Mouse (Mus musculus): ENCODE measurements at regions not wholly inside any gene's neighbourhood (a gene's known extent, or its start where the extent isn't known, plus 50 kb on each side); places are given as distances from the start of the nearest gene placed in this dataset.
"Not testable (repeated sequence)": the region's sequence is repeated elsewhere in the genome, so short reads cannot be mapped to it uniquely, and the experiment has no call there.

GRCm38 (mm10) chr14:120754011-120754410 lies 157.0 kb upstream of the Ipo5 start:
- no peak for DNase-seq (ENCODE audit: low spot score in 2 of 2)

- DNase-seq (ENCODE audit: low spot score in 2 of 2) = no peak
Measured at GRCm38 (mm10) chr14:120755389-120755788, 155.6 kb upstream of the Ipo5 start.

DNA sequence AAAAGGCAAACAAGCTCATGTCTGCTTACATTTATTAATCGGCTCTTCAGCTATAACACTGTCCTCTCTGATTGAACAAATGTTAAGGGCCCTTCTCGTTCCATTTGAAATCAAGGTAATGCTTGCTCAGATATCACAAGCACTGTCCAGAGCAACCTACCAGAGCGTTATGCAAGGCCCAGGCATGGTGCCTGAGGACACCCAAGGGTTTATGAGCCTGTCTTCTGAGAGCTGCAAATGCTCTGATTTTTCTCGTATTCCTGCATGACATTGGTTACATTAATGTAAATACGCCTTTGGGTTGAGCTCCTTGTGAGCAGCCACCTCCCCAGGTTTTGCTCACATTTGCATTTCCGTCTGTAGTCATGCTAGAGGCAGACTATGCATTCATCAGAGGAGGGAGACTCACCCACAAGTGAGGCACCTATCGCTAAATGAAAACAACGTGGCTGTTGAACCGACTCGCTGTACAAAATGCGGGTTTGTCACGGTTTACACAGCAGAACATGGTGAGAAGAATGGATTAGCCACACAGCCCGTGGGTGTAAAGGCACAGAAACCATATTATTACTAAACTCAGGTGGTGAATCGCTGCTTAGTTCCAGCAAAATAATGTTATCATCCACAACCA lies 152.7 kb upstream of the Ipo5 start:
- DNase-seq (ENCODE audit: low spot score in 2 of 2) = no peak

- DNase-seq (ENCODE audit: low spot score in 2 of 2) = no peak
Measured at GRCm38 (mm10) chr14:120762168-120762567, 148.9 kb upstream of the Ipo5 start.

- no peak for DNase-seq (ENCODE audit: low spot score in 2 of 2)
Measured at GRCm38 (mm10) chr14:120762733-120763132, 148.3 kb upstream of the Ipo5 start.

- no peak for DNase-seq (ENCODE audit: low spot score in 2 of 2)
Measured at GRCm38 (mm10) chr14:120763796-120764195, 147.2 kb upstream of the Ipo5 start.

- no peak for DNase-seq (ENCODE audit: low spot score in 2 of 2)
Measured at GRCm38 (mm10) chr14:120764386-120764785, 146.6 kb upstream of the Ipo5 start.

DNA sequence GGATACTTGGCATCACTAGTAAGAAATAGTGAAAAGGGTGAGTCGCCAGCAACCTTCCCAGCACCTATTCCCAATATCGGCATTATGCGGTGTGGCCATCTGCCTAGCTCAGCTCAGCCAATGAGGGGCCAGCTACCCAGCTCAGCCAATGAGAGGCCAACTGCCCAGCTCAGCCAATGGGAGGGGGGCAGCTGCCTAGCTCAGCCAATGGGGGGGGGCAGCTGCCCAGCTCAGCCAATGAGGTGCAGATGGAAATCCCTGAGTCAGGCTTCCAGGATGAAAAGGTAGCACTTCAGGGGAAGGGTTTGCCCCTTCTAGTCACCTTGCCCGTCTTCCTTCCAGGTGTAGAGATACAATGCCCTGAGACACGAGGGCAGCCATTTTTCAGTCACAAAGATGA lies 144.6 kb upstream of the Ipo5 start:
- no peak for DNase-seq (ENCODE audit: low spot score in 2 of 2)

- DNase-seq (ENCODE audit: low spot score in 2 of 2) = no peak
Measured at GRCm38 (mm10) chr14:120770579-120770978, 140.4 kb upstream of the Ipo5 start.

DNA sequence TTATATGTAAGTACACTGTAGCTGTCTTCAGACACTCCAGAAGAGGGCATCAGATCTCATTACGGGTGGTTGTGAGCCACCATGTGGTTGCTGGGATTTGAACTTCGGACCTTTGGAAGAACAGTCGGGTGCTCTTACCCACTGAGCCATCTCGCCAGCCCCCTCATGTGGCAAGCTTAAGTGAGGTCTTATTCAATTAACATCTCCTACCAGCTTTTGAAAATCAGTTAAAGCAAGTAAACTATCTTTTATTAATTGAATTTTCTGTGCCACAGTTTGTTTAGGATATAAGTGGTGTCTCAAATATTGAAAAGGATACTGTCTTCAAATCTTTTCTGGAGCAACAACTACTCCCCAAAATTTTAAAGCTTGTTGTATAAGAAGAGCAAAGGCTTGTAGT lies 138.0 kb upstream of the Ipo5 start:
- DNase-seq (ENCODE audit: low spot score in 2 of 2) = not testable (repeated sequence)

- no peak for DNase-seq (ENCODE audit: low spot score in 2 of 2)
Measured at GRCm38 (mm10) chr14:120791828-120792554, 119.0 kb upstream of the Ipo5 start.

DNA sequence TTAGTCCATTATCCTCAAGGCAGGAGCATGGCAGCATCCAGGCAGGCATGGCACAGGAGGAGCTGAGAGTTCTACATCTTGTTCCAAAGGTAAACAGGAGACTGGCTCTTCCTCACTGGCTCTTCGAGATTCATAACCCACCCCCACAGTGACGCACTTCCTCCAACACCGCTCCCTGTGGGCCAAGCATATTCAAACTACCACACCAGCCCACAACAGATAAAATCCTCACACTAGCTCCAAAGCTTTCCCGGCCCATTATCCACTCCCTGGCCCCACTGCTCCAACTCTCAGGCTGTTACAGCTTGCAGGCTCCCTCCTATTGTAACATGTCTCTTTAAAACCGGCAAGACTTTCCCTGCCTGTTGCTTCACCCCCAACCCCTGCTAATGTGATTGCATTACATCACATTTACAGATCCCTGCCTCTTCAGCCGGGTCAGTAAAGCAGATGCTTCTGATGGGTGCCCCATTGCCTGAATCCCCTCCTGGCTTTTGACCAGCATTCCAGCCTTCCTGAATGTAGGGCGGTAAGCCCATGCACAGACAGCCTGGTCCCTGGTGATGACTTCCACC lies 113.0 kb upstream of the Ipo5 start:
- no peak for DNase-seq (ENCODE audit: low spot score in 2 of 2)

- no peak for DNase-seq (ENCODE audit: low spot score in 2 of 2)
Measured at GRCm38 (mm10) chr14:120803191-120803590, 107.8 kb upstream of the Ipo5 start.

- no peak for DNase-seq (ENCODE audit: low spot score in 2 of 2)
Measured at GRCm38 (mm10) chr14:120803739-120804138, 107.3 kb upstream of the Ipo5 start.

DNA sequence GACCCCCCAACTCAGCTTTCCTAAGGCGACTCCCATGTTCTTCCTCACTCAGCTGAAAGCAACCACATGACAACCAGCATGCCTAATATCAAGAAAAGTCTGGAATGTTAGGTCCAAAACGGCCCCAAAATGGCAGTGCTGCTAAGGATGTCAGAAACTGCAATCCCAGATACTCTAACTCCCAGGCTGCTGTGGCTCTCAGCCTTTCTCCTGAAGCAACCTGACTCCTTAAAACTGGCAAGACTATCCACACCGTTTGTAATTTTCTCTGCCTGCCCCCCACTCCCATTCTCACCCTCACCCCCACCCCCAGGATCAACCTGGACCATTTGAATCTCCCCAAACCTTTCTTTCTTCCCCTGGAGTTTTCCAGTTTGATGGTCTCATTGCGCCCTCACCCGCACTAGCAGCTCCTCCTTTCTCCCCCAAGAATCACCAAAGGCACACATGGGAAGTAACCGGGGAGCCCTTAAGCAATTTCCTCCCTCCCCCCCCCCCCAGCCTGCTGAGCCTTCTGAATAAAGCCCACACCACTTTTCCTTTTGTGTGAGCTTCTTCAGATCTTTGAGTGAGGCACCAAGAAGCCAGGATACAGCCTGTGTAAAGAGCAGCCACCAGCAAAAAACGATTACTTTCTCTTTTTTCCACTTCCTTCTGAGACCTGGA lies 106.7 kb upstream of the Ipo5 start:
- DNase-seq (ENCODE audit: low spot score in 2 of 2) = no peak

DNA sequence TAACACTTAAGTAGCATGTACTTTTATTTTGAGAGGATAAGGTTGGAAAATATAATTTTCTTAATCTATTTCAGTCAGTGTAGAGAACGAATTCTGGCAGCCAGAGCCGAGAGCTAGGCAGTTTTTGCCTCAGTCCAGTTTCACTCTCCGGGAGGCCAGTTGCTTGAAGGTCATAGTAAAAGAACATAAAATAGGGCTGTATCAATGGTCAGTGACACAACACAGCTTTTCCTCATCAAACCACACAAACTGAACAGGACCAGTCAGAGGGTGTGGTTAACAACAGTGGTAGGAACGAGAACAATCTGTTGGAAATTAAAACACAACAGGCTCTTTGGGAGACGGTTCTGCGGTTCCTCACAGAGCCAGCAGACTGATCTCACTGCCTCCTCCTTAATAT lies 105.9 kb upstream of the Ipo5 start:
- DNase-seq (ENCODE audit: low spot score in 2 of 2) = no peak

DNA sequence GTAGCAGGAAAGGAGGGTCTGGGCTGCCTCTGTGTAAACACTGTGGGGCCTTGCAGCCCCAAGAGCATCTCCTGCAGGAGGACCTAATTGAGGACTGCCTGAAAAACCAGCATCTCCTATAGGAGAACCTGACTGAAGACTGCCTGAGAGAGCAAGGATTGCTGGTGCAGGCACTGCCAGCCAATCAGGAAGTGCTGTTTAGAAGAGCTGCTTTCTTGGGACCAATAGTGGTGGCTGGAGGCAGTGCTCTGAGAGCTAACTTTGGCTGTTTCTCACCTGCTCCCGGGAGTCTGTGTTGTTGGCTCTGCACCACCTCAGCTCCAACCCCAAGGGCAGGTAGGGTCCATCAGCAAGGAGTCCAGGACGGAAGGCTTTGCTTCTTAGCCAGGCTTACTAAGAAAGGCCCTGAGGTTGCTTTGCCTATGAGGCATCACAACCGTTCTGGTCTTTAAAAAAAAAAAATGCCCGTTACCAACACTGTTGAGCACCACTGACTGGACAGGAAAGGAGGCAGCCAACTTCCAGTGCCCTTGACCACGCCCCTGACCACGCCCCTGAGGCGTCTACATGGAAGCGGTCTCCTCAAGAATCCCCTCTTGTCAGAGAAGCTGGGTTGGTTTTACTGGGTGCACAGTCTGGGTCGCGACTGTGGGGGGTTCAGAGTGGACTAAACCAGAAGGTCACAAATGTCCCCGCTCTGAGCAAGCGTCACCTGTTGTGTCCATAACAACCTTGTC lies 105.0 kb upstream of the Ipo5 start:
- DNase-seq (ENCODE audit: low spot score in 2 of 2) = not testable (repeated sequence)

GRCm38 (mm10) chr14:120806553-120806893 lies 104.5 kb upstream of the Ipo5 start:
- no peak for DNase-seq (ENCODE audit: low spot score in 2 of 2)

- no peak for DNase-seq (ENCODE audit: low spot score in 2 of 2)
Measured at GRCm38 (mm10) chr14:120809321-120809720, 101.7 kb upstream of the Ipo5 start.

DNA sequence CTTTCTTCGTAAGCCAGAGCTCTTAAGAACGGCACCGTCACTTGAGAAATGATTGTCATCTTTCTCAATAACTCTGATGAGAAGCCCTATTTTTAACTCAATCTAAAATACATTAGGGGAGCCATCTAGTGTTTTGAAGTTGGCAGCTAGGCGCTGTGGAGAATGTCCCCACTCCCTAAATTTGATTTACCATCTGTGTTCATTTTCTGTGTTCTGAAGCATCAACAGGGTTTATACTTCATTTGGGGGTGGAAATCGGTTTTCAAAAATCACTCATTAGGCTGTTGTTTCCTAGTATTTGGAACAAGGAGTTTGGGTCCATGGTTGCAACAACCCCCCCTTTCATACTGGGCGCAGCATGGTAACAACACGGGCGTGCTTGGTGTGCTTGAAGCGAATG lies 97.1 kb upstream of the Ipo5 start:
- no peak for DNase-seq (ENCODE audit: low spot score in 2 of 2)

DNA sequence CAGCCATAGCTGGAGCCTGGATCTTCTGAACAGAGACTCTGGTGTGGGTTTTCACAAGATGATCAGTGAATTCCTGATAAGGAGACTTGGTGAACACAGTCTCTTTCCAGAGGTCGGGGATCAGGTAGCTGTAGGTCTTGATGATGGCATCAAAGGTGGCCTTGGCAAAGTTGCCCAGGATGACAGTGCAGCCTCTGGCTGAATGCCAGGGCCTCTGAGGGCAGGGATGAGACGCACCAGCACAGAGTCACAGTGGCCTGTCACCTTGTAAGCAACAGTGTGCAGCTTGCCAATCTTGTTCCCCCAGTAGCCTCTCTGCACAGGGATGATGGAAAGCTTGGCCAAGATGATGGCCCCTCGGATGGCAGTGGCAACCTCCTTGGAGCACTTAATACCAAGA lies 95.9 kb upstream of the Ipo5 start:
- DNase-seq (ENCODE audit: low spot score in 2 of 2) = not testable (repeated sequence)

DNA sequence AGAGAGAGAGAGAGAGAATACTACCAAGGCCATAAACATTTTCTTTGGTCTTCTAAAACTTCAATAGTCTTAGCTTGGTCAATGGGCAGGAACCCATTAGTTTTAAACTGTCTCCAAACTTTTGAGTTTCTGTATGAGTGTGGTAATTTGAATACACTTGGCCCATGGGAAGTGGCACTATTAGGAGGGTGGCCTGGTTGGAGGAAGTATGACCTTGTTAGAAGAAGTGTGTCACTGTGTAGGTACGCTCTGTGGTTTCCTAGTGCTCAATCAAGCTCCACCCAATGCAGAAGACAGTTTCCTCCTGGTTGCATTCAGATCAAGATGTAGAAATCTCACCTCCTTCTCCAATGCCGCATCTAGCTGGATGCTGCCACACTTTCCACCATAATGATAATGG lies 94.5 kb upstream of the Ipo5 start:
- no peak for DNase-seq (ENCODE audit: low spot score in 2 of 2)
